ENCODE assay signal across 17 mouse cellular contexts in the genomic region with DNA sequence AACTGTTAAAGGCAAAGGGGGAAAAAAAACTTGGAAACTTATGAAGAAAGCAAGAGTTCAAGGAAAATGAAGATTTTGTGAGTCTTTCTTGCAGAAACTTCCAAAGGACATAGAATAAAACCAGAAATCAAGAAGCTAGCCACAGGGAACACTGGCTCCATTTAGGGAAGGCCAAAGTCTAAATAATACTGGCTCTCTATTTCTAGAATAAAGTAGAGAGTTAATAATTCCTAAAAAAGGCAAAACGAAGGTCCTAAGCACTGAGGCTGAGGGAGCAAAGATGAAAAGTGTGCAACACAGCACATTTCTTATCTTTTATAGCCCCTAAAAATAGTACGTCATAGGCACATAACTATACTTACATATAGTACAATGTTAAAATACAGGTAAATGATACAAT.
"Had no signal": no experiment of that assay in that cellular context is flagged by ENCODE, and none has a peak within 500 bp of the region (broad histone marks: within the 10 kb centered on the region; RNA-seq: fewer than 3 reads in every experiment).

No protein-coding gene starts in this region.

- H3K9me3 ChIP-seq: lung, embryonic 15.5 days; megakaryocyte, embryonic 14.5 days; midbrain, embryonic 13.5 days; midbrain, embryonic 15.5 days; neural tube, embryonic 12.5 days; stomach, embryonic 15.5 days had no signal

- H3K27ac ChIP-seq: lung, embryonic 15.5 days; macrophage; midbrain, embryonic 13.5 days; midbrain, embryonic 15.5 days; neural tube, embryonic 12.5 days; stomach, embryonic 15.5 days; stomach, postnatal 0 days had no signal

- H3K4me1 ChIP-seq: lung, embryonic 15.5 days; midbrain, embryonic 13.5 days; midbrain, embryonic 15.5 days; neural tube, embryonic 12.5 days; stomach, embryonic 15.5 days had no signal

- H3K27me3 ChIP-seq: lung, embryonic 15.5 days; megakaryocyte, embryonic 14.5 days; midbrain, embryonic 13.5 days; midbrain, embryonic 15.5 days; neural tube, embryonic 12.5 days; stomach, embryonic 15.5 days had no signal

- H3K9ac ChIP-seq: lung, embryonic 15.5 days; midbrain, embryonic 13.5 days; midbrain, embryonic 15.5 days; neural tube, embryonic 12.5 days; stomach, embryonic 15.5 days had no signal

- H3K4me2 ChIP-seq: lung, embryonic 15.5 days; midbrain, embryonic 11.5 days; midbrain, embryonic 13.5 days; midbrain, embryonic 15.5 days; neural tube, embryonic 12.5 days; stomach, embryonic 15.5 days had no signal

- ATAC-seq: lung, postnatal 0 days; midbrain, embryonic 13.5 days; midbrain, embryonic 15.5 days had no signal

- H3K4me3 ChIP-seq: lung, embryonic 15.5 days; megakaryocyte, embryonic 14.5 days; midbrain, embryonic 13.5 days; midbrain, embryonic 15.5 days; neural tube, embryonic 12.5 days; stomach, embryonic 15.5 days had no signal

- DNase-seq: lung, adult 2 months; lung, postnatal 14 days; lung, postnatal 36 days; right cerebral cortex, postnatal 14 days; thymus, adult 2 months; thymus, postnatal 25 days; thymus, postnatal 4 days had no signal
